Mouse (Mus musculus): ENCODE measurements around the gene Zbtb16.

The Zbtb16 gene

DNA sequence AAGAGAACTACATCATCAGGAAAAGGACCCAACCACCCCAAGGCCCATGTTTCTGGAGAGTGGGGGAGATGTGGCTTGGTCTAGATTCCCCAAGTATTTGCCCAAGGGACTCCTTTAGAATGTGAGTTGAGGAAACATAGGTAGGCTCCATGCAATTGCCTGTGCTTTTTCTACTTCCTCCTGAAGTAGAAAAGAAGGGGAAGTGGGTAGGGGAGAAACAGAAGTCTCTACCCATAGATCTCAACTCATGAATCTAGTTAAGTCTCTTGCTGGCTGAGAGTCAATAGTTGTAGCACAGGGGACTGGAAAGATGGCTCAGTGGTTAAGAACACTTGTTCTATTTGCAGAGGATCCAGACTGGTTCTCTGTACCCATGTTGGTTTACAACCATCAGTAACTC, 164.2 kb downstream of the Zbtb16 start:
- no peak for DNase-seq (ENCODE audit: low spot score)

DNA sequence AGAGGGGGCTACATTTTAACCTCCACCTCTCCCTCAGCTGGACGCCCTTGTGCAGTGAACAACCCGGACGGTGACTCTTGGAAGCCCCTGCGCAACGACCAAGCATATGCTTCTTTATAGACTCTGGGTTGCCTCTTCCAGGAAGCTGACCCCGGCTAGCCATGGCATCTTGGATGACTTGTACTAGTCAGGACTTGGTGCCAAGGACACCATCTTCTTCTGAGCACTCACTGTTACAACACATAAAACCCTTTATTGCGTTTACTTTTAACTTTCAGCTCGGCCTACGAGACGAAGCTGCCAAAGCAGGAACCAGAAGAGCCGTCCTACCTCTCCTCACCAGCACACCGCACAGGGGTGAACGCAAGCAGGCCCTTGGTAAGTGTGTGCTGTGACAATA, 165.9 kb downstream of the Zbtb16 start:
- DNase-seq (ENCODE audit: low spot score) = no peak

- no peak for DNase-seq (ENCODE audit: low spot score)
Measured at GRCm38 (mm10) chr9:48669672-48670071, 166.3 kb downstream of the Zbtb16 start.

DNA sequence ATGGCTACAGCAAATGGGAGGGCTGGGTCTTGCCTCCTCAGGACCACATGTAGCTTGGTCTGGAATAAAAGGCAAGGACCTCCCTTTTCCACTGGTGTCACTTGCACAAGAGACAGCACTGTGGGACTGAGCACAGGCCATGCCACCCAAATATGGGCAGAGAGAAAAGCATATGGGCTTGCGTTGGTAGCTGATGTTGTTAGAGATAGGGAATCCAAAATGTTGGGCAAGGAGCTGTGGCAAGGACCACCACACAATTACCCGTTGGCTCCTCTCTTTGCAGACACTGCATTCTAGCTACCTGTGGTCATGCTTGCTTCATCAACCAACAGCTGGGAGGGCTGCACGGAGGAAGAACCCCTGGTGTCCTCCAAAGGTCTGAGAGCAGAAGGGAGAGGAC, 169.3 kb downstream of the Zbtb16 start:
- no peak for DNase-seq (ENCODE audit: low spot score)

GRCm38 (mm10) chr9:48663052-48663433, 173.0 kb downstream of the Zbtb16 start:
- DNase-seq (ENCODE audit: low spot score) = no peak

DNA sequence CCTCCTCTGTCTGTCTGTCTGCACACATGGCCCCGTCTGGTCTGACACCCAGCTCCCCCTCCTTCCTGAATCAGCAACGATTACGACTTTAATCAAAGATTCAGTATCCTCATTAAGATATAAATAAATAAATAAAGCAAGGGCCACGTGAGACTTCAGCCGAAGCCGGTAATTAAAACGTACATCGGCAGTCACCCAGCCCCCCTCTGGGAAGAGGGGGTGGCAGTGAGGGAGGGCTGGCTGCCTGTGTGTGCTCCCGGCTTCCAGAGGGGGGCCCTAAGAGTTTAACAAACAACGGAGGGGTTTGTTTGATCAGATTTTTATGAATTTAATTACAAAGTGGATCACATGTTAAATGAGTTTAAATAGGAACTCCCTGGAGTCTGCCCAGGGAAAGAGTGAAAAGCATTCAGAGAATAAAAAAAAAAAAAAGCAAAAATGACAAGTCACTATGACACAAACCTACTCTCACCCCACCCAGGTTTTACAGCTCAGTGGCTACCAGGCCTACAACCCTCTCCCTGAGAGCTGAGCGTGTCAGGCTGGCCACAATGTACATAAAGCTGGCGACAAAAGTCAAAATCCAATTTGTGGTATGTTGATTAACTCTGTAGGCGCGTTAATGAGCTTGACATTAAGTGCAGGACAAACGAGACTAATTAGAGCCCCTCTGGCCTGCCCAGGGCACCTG, 173.5 kb downstream of the Zbtb16 start:
- DNase-seq (ENCODE audit: low spot score) = no peak

GRCm38 (mm10) chr9:48661225-48662023, 174.6 kb downstream of the Zbtb16 start:
- no peak for DNase-seq (ENCODE audit: low spot score)

GRCm38 (mm10) chr9:48655525-48656169, 180.4 kb downstream of the Zbtb16 start:
- no peak for DNase-seq (ENCODE audit: low spot score)

- no peak for DNase-seq (ENCODE audit: low spot score)
Measured at GRCm38 (mm10) chr9:48654730-48655129, 181.3 kb downstream of the Zbtb16 start.

- DNase-seq (ENCODE audit: low spot score) = no peak
Measured at GRCm38 (mm10) chr9:48653399-48654070, 182.5 kb downstream of the Zbtb16 start.

DNA sequence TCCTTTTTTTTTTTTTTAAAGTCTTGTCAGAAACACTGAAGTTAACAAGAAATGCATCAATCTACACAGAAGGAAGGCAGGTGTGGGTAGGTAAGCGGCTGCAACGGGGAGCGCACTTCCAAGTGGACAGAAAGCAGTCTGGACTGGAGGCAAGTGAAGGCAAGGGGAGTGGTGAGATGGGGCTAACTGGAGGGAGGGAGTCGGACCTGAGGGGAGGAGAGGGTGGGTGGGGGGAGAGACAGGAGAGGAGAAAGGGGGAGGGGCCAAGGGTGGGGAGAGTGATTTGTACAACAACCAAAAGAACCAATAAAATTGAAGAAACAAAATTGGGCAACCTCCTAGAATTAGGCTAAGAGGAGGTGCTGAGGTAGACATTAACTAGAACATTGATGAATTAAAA, 184.0 kb downstream of the Zbtb16 start:
- no peak for DNase-seq (ENCODE audit: low spot score)

GRCm38 (mm10) chr9:48650846-48651245, 185.2 kb downstream of the Zbtb16 start:
- DNase-seq (ENCODE audit: low spot score) = no peak

GRCm38 (mm10) chr9:48649851-48650685, 186.0 kb downstream of the Zbtb16 start:
- no peak for DNase-seq (ENCODE audit: low spot score)

GRCm38 (mm10) chr9:48649098-48649766, 186.8 kb downstream of the Zbtb16 start:
- no peak for DNase-seq (ENCODE audit: low spot score)

GRCm38 (mm10) chr9:48648285-48649097, 187.5 kb downstream of the Zbtb16 start:
- DNase-seq (ENCODE audit: low spot score) = no peak

- no peak for DNase-seq (ENCODE audit: low spot score)
Measured at GRCm38 (mm10) chr9:48647648-48648284, 188.3 kb downstream of the Zbtb16 start.

- no peak for DNase-seq (ENCODE audit: low spot score)
Measured at GRCm38 (mm10) chr9:48646781-48647647, 189.0 kb downstream of the Zbtb16 start.

DNA sequence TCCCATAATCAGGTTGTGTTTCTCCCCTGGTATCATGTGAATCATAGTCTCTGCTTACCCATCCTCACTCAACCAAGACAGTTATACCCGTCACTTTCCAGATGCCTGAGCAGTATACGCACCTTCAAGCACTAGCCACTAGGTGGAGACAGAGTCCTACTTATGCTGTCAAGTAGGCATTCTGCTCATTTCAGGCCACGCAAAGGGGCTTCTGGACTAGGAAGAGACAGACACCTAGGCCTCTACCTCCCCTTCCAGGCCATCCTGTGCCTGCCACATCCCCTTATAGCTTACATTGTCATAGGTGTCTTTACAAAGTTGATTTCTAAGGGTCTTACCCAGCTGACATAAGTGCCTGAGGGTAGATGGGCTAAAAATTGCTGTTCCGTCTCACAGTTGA, 189.8 kb downstream of the Zbtb16 start:
- DNase-seq (ENCODE audit: low spot score) = peak; percentile 73
